Mouse (Mus musculus): ENCODE results near the gene Exoc6b. TPM values are rescaled to one million over a fixed set of nuclear protein-coding genes. Genes with fewer than 3 reads are reported as not detected.

The Exoc6b gene
- polyA plus RNA-seq, 1 experiment from 2014 or later = 2.0 TPM

- Histone ChIP-seq H3K27ac (ENCODE audit: low read depth) (no peak overlapping the region), H3K27me3 (ENCODE audit: insufficient read depth, low read length) (no peaks in the 10 kb centered on the region), H3K9ac (replicated peaks) (no peak overlapping the region), H3K4me1 (ENCODE audit: insufficient read depth) (no peaks in the 10 kb centered on the region), H3K4me2 (ENCODE audit: low read depth, low read length) (no peak overlapping the region), H3K9me3 (ENCODE audit: low read length) (no peaks in the 10 kb centered on the region), H3K36me3 (replicated peaks; ENCODE audit: insufficient read depth, low read length) (no peaks in the 10 kb centered on the region), H3K4me3 (ENCODE audit: low read depth, low read length) (no peak overlapping the region)
- DNase-seq (no peak), ATAC-seq (no peak)
- TF ChIP-seq CTCF (IDR thresholded peaks at IDR 0.05; ENCODE audit: low read depth) (no peak), EP300 (IDR thresholded peaks at IDR 0.05; ENCODE audit: low read depth) (no peak)
- WGBS (ENCODE audit: insufficient replicate concordance) = 54% methylated on average over 5 of the region's 5 CpGs
These were observed 290.3 kb downstream of the Exoc6b start for GRCm38 (mm10) chr6:84778970-84779369.

- Histone ChIP-seq H3K4me1 (ENCODE audit: insufficient read depth) (no peaks in the 10 kb centered on the region), H3K4me3 (ENCODE audit: low read depth, low read length) (no peak overlapping the region), H3K27me3 (ENCODE audit: insufficient read depth, low read length) (no peaks in the 10 kb centered on the region), H3K9ac (replicated peaks) (no peak overlapping the region), H3K9me3 (ENCODE audit: low read length) (no peaks in the 10 kb centered on the region), H3K4me2 (ENCODE audit: low read depth, low read length) (no peak overlapping the region), H3K27ac (ENCODE audit: low read depth) (no peak overlapping the region), H3K36me3 (replicated peaks; ENCODE audit: insufficient read depth, low read length) (no peaks in the 10 kb centered on the region)
- ATAC-seq (no peak), DNase-seq (no peak)
- WGBS (ENCODE audit: insufficient replicate concordance) = 70% methylated on average over 1 of the region's 1 CpGs
- TF ChIP-seq CTCF (IDR thresholded peaks at IDR 0.05; ENCODE audit: low read depth) = no peak
- TF ChIP-seq EP300 (IDR thresholded peaks at IDR 0.05; ENCODE audit: low read depth) = no peak
These were observed 293.4 kb downstream of the Exoc6b start for GRCm38 (mm10) chr6:84775908-84776307.

GRCm38 (mm10) chr6:84755266-84755665, 314.0 kb downstream of the Exoc6b start:
- Histone ChIP-seq H3K9me3 (ENCODE audit: low read length) (no peaks in the 10 kb centered on the region), H3K27me3 (ENCODE audit: insufficient read depth, low read length) (no peaks in the 10 kb centered on the region), H3K4me2 (ENCODE audit: low read depth, low read length) (no peak overlapping the region), H3K9ac (replicated peaks) (no peak overlapping the region), H3K36me3 (replicated peaks; ENCODE audit: insufficient read depth, low read length) (no peaks in the 10 kb centered on the region), H3K4me3 (ENCODE audit: low read depth, low read length) (no peak overlapping the region), H3K4me1 (ENCODE audit: insufficient read depth) (no peaks in the 10 kb centered on the region; the same call in 1 of the 2 replicates), H3K27ac (ENCODE audit: low read depth) (no peak overlapping the region)
- no peak for TF ChIP-seq EP300 (IDR thresholded peaks at IDR 0.05; ENCODE audit: low read depth)
- ATAC-seq = no peak
- no peak for DNase-seq
- 58% methylated on average over 3 of the region's 3 CpGs for WGBS (ENCODE audit: insufficient replicate concordance)

GRCm38 (mm10) chr6:84752806-84753420, 316.4 kb downstream of the Exoc6b start:
- H3K9me3 ChIP-seq (ENCODE audit: low read length) = no peaks in the 10 kb centered on the region
- no peaks in the 10 kb centered on the region for H3K27me3 ChIP-seq (ENCODE audit: insufficient read depth, low read length)
- no peak overlapping the region for H3K27ac ChIP-seq (ENCODE audit: low read depth)
- DNase-seq (no peak), ATAC-seq (no peak)
- no peak overlapping the region for H3K4me3 ChIP-seq (ENCODE audit: low read depth, low read length)
- no peaks in the 10 kb centered on the region for H3K36me3 ChIP-seq (replicated peaks; ENCODE audit: insufficient read depth, low read length)
- no peak overlapping the region for H3K9ac ChIP-seq (replicated peaks)
- TF ChIP-seq EP300 (IDR thresholded peaks at IDR 0.05; ENCODE audit: low read depth) = no peak
- TF ChIP-seq CTCF (IDR thresholded peaks at IDR 0.05; ENCODE audit: low read depth) = no peak
- no peak overlapping the region for H3K4me2 ChIP-seq (ENCODE audit: low read depth, low read length)
- H3K4me1 ChIP-seq (ENCODE audit: insufficient read depth) = no peaks in the 10 kb centered on the region; the same call in 1 of the 2 replicates

- H3K27me3 ChIP-seq (ENCODE audit: insufficient read depth, low read length) = no peaks in the 10 kb centered on the region
- WGBS (ENCODE audit: insufficient replicate concordance) = 34% methylated on average over 2 of the region's 2 CpGs
- no peak overlapping the region for H3K4me2 ChIP-seq (ENCODE audit: low read depth, low read length)
- no peaks in the 10 kb centered on the region for H3K9me3 ChIP-seq (ENCODE audit: low read length)
- DNase-seq = no peak
- no peak overlapping the region for H3K9ac ChIP-seq (replicated peaks)
- no peaks in the 10 kb centered on the region for H3K36me3 ChIP-seq (replicated peaks; ENCODE audit: insufficient read depth, low read length)
- H3K27ac ChIP-seq (ENCODE audit: low read depth) = 0 out of 2 replicates have a peak overlapping the region, but pooled peaks have one; percentile 22
- no peak for ATAC-seq
- no peak overlapping the region for H3K4me3 ChIP-seq (ENCODE audit: low read depth, low read length)
- TF ChIP-seq EP300 (IDR thresholded peaks at IDR 0.05; ENCODE audit: low read depth) (no peak), CTCF (IDR thresholded peaks at IDR 0.05; ENCODE audit: low read depth) (no peak)
- H3K4me1 ChIP-seq (ENCODE audit: insufficient read depth) = no peaks in the 10 kb centered on the region; the same call in 1 of the 2 replicates
These were observed 317.9 kb downstream of the Exoc6b start for GRCm38 (mm10) chr6:84751409-84751808.

- Histone ChIP-seq H3K36me3 (replicated peaks; ENCODE audit: insufficient read depth, low read length) (no peaks in the 10 kb centered on the region), H3K9me3 (ENCODE audit: low read length) (no peaks in the 10 kb centered on the region), H3K27ac (ENCODE audit: low read depth) (no peak overlapping the region), H3K27me3 (ENCODE audit: insufficient read depth, low read length) (no peaks in the 10 kb centered on the region), H3K4me1 (ENCODE audit: insufficient read depth) (no peaks in the 10 kb centered on the region), H3K9ac (replicated peaks) (no peak overlapping the region), H3K4me3 (ENCODE audit: low read depth, low read length) (no peak overlapping the region), H3K4me2 (ENCODE audit: low read depth, low read length) (no peak overlapping the region)
- WGBS (ENCODE audit: insufficient replicate concordance) = 76% methylated on average over 10 of the region's 10 CpGs
- ATAC-seq (no peak), DNase-seq (no peak)
- TF ChIP-seq EP300 (IDR thresholded peaks at IDR 0.05; ENCODE audit: low read depth) = no peak
- no peak for TF ChIP-seq CTCF (IDR thresholded peaks at IDR 0.05; ENCODE audit: low read depth)
These were observed 322.4 kb downstream of the Exoc6b start for GRCm38 (mm10) chr6:84746847-84747395.
